Mouse (Mus musculus) midbrain, embryonic 16.5 days (tissue): ENCODE data around the gene Ube2t. TPM values are rescaled to one million over a fixed set of nuclear protein-coding genes. Genes with fewer than 3 reads are reported as not detected.

Experiments used
- ATAC-seq: fragments of 200-750 bp; cut with Nextera tagmentation; 2 replicates; pipeline ENCODE4 v1.8.0; 2017; ENCODE audit warnings: moderate TSS enrichment
- H3K27ac ChIP-seq: fragments of 300-500 bp; sonication (generic); 2 replicates; pipeline ENCODE4 v1.5.1; 2014; ENCODE audit warnings: mild to moderate bottlenecking, low read length, mixed read lengths
- H3K27me3 ChIP-seq: fragments of 300-500 bp; sonication (generic); 2 replicates; pipeline ENCODE4 v1.6.1; 2014; ENCODE audit warnings: low read depth, low read length, mixed read lengths; ENCODE audit not compliant: control insufficient read depth, insufficient read depth
- H3K36me3 ChIP-seq: fragments of 300-500 bp; sonication (generic); 2 replicates; pipeline ENCODE4 v1.6.1; 2014; ENCODE audit warnings: mild to moderate bottlenecking, low read length, moderate library complexity, mixed read lengths; ENCODE audit not compliant: control insufficient read depth, insufficient read depth
- H3K4me1 ChIP-seq: fragments of 300-500 bp; sonication (generic); 2 replicates; pipeline ENCODE4 v1.6.1; 2014; ENCODE audit warnings: mild to moderate bottlenecking, low read length, mixed read lengths; ENCODE audit not compliant: control insufficient read depth, insufficient read depth
- H3K4me2 ChIP-seq: fragments of 300-500 bp; sonication (generic); 2 replicates; pipeline ENCODE4 v1.6.1; 2014; ENCODE audit warnings: mild to moderate bottlenecking, low read length, mixed read lengths
- H3K4me3 ChIP-seq: fragments of 300-500 bp; sonication (generic); 2 replicates; pipeline ENCODE4 v1.5.1; 2014; ENCODE audit warnings: low read depth, mild to moderate bottlenecking, low read length, moderate library complexity, mixed read lengths
- H3K9ac ChIP-seq: fragments of 300-500 bp; sonication (generic); 2 replicates; pipeline ENCODE4 v1.6.1; 2014; ENCODE audit warnings: low read depth, low read length, mixed read lengths
- H3K9me3 ChIP-seq: fragments of 300-500 bp; sonication (generic); replicated peaks from 2 replicates; pipeline ENCODE4 v1.6.1; 2014; ENCODE audit warnings: mild to moderate bottlenecking, low read length, mixed read lengths; ENCODE audit not compliant: control insufficient read depth, poor library complexity, severe bottlenecking
- whole genome bisulfite sequencing: fragments of 180-500 bp; shearing (Covaris S2); extraction: QIAGEN DNeasy Blood & Tissue Kit; methylation state at CpG from one replicate; pipeline ENCODE4 v1.1.7; 2014; 5-methylcytosine and 5-hydroxymethylcytosine counted together
- polyA plus RNA-seq: library from polyadenylated mRNA; unstranded; fragments of >200 nt; fragmentation: Nextera tagmentation; extraction: Ambion mirVana; gene quantifications from 2 replicates; pipeline ENCODE4 v1.2.1, GENCODE M21; 2015

The Ube2t gene
- polyA plus RNA-seq, result 9.7 and 10.6 TPM in 2 replicates

GRCm38 (mm10) chr1:134962053-134962803 is at the start of gene Ube2t:
TSS of gene Ube2t (plus strand) at chr1:134962565.
- WGBS, result 2% methylated on average over 50 of the region's 50 CpGs
- Histone ChIP-seq H3K4me3 (peak within 1 kb of the TSS; percentile 76), H3K4me2 (peak within 1 kb of the TSS; percentile 80), H3K9me3 (no peaks in the 10 kb centered on the region), H3K27me3 (no peaks in the 10 kb centered on the region), H3K9ac (peak within 1 kb of the TSS; percentile 70), H3K4me1 (peaks cover 16% of the 10 kb centered on the region), H3K27ac (no peak within 1 kb of the TSS), H3K36me3 (no peaks in the 10 kb centered on the region)
- ATAC-seq, result peak; percentile 100

DNA sequence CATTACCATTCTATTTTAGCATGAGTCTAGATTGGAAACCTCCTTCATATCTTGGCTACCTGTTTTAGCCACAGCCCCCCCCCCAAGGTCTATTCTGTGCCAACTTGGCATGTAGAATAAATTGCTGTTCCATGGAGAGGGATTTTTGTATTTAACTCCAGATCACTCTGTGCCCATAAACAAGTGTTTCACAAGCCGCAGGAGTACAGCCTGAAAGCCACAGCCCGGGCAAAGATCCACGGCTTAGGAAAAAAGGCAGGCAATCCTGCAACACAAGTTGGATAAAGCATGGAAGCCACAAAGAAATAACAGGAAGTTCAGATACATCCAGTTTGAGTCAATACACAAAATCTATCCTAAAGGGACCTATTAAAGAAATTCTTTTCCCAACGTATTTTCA is 48.8 kb upstream of the Ube2t start:
- H3K4me2 ChIP-seq, result no peak overlapping the region
- H3K9me3 ChIP-seq, result no peaks in the 10 kb centered on the region
- H3K27ac ChIP-seq, result no peak overlapping the region
- 86% methylated on average over 4 of the region's 4 CpGs for WGBS
- H3K4me1 ChIP-seq, result no peaks in the 10 kb centered on the region
- H3K9ac ChIP-seq, result no peak overlapping the region
- no peaks in the 10 kb centered on the region for H3K36me3 ChIP-seq
- H3K4me3 ChIP-seq, result no peak overlapping the region
- no peaks in the 10 kb centered on the region for H3K27me3 ChIP-seq
- no peak for ATAC-seq

- H3K4me2 ChIP-seq, result no peak overlapping the region
- H3K9me3 ChIP-seq, result no peaks in the 10 kb centered on the region
- H3K27ac ChIP-seq, result no peak overlapping the region
- no peaks in the 10 kb centered on the region for H3K36me3 ChIP-seq
- ATAC-seq, result no peak
- no peaks in the 10 kb centered on the region for H3K4me1 ChIP-seq
- no peaks in the 10 kb centered on the region for H3K27me3 ChIP-seq
- 83% methylated on average over 4 of the region's 4 CpGs for WGBS
- H3K4me3 ChIP-seq, result no peak overlapping the region
- H3K9ac ChIP-seq, result no peak overlapping the region
Observed at GRCm38 (mm10) chr1:134915421-134915820, 46.9 kb upstream of the Ube2t start.

- no peaks in the 10 kb centered on the region for H3K27me3 ChIP-seq
- H3K4me1 ChIP-seq, result no peaks in the 10 kb centered on the region
- H3K27ac ChIP-seq, result no peak overlapping the region
- H3K36me3 ChIP-seq, result no peaks in the 10 kb centered on the region
- H3K4me3 ChIP-seq, result no peak overlapping the region
- H3K9me3 ChIP-seq, result no peaks in the 10 kb centered on the region
- no peak overlapping the region for H3K9ac ChIP-seq
- WGBS, result 90% methylated on average over 6 of the region's 6 CpGs
- no peak overlapping the region for H3K4me2 ChIP-seq
- ATAC-seq, result no peak
Observed at GRCm38 (mm10) chr1:134919010-134919409, 43.4 kb upstream of the Ube2t start.

DNA sequence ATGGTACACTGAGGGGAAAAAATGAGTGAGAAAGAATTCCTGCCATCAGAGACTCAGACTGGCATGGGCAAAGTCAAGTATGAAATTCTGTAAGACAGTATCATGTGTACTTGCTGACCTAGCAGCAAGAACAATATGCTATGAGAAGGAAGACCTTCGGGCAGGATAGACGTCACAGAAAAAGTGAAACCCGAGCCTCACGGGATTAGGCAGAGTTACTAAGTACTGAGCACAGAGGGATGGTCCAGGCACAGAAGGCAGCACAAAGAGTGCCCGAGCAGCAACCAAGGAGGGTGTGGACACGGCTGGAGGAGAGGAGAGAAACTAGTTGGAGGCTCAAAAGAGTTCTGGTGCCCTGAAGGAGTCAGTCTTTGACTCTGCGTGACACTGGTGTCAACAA is 29.9 kb upstream of the Ube2t start:
- H3K27me3 ChIP-seq, result no peaks in the 10 kb centered on the region
- WGBS, result 30% methylated on average over 7 of the region's 7 CpGs
- no peak for ATAC-seq

DNA sequence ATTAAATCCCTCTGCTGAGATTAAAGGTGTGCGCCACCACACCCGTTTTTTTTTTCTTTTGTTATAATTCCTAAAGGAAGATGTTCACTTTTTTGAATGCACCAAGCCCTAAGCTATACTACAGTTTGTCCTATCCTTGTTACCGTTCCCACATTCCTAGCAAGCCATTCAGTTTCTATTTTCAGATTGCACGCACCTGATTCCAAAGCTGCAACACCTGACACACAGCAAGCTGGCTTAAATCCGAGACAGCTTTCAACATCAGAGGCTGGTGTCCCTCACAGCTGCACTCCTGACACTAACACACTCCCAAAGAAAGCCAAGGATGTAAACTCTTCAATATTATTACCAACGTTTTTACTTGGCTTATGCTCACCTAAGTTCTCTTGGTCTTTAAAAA is 26.0 kb upstream of the Ube2t start:
- H3K36me3 ChIP-seq, result no peaks in the 10 kb centered on the region
- H3K4me3 ChIP-seq, result no peak overlapping the region
- no peak for ATAC-seq
- H3K9ac ChIP-seq, result no peak overlapping the region
- H3K27me3 ChIP-seq, result no peaks in the 10 kb centered on the region
- 93% methylated on average over 6 of the region's 6 CpGs for WGBS
- H3K4me1 ChIP-seq, result no peaks in the 10 kb centered on the region
- H3K9me3 ChIP-seq, result no peaks in the 10 kb centered on the region
- no peak overlapping the region for H3K4me2 ChIP-seq
- no peak overlapping the region for H3K27ac ChIP-seq

More for the DNA sequence above, 29.9 kb upstream of the Ube2t start:
- Histone ChIP-seq H3K4me1 (no peaks in the 10 kb centered on the region), H3K27ac (no peak overlapping the region), H3K4me2 (no peak overlapping the region), H3K9ac (no peak overlapping the region), H3K36me3 (no peaks in the 10 kb centered on the region), H3K4me3 (no peak overlapping the region), H3K9me3 (no peaks in the 10 kb centered on the region)

- no peaks in the 10 kb centered on the region for H3K36me3 ChIP-seq
- no peak overlapping the region for H3K4me3 ChIP-seq
- H3K4me1 ChIP-seq, result no peaks in the 10 kb centered on the region
- no peak overlapping the region for H3K9ac ChIP-seq
- H3K4me2 ChIP-seq, result no peak overlapping the region
- WGBS, result 92% methylated on average over 1 of the region's 1 CpGs
- no peaks in the 10 kb centered on the region for H3K9me3 ChIP-seq
- H3K27ac ChIP-seq, result no peak overlapping the region
- no peak for ATAC-seq
- no peaks in the 10 kb centered on the region for H3K27me3 ChIP-seq
Observed at GRCm38 (mm10) chr1:134938233-134938632, 24.1 kb upstream of the Ube2t start.

DNA sequence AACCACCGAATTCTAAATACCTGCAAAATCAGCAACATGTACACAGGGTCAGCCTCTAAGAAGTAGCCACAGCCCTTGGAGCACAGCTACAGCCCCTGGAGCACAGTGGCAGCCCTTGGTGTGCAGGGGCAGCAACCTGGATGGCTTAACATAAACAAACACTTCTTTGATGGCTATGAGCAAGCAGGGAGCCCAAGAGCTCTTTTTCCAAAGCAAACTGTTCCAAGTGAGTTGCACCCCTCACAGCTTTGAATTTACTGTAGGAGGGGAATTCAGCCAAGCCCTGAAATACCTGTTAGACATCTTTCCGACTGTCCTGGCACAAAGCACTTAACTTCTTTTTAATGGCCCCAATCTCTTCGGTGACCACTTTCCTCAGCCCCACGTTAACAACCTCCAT is 21.5 kb upstream of the Ube2t start:
- Histone ChIP-seq H3K9me3 (no peaks in the 10 kb centered on the region), H3K36me3 (no peaks in the 10 kb centered on the region), H3K27me3 (no peaks in the 10 kb centered on the region), H3K4me2 (no peak overlapping the region), H3K4me3 (no peak overlapping the region), H3K27ac (no peak overlapping the region), H3K9ac (no peak overlapping the region), H3K4me1 (no peaks in the 10 kb centered on the region)
- ATAC-seq, result no peak
- 72% methylated on average over 4 of the region's 4 CpGs for WGBS

DNA sequence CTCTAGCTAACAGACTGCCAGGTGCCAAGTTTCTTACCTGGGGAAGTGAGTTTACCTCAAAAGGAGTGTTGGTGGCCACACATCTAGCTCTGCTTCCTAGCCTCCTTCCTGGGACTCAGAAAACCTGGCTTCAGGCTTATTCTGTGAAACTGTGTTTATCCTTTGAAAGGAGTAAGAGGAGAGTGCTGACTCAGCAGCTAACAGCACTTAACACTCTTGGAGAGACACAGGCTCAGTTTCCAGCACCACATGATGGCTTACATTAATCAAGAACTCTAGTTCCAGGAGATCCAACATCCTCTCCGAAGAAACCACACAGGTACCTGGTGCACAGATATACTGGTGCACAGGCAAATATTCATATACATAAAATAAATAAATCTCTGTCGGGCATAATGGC is 19.5 kb upstream of the Ube2t start:
- Histone ChIP-seq H3K27me3 (no peaks in the 10 kb centered on the region), H3K4me3 (no peak overlapping the region), H3K4me2 (no peak overlapping the region), H3K36me3 (0 out of 2 replicates have a peak, but pooled peaks cover 2% of the 10 kb centered on the region), H3K9me3 (no peaks in the 10 kb centered on the region), H3K9ac (no peak overlapping the region), H3K27ac (no peak overlapping the region), H3K4me1 (no peaks in the 10 kb centered on the region)
- ATAC-seq, result no peak
- WGBS, result 97% methylated on average over 2 of the region's 2 CpGs
